Mouse (Mus musculus): ENCODE measurements at regions not wholly inside any gene's neighbourhood (a gene's known extent, or its start where the extent isn't known, plus 50 kb on each side); places are given as distances from the start of the nearest gene placed in this dataset.
A peak's percentile ranks its signal among the peaks of the same experiment; 100 is the strongest.

DNA sequence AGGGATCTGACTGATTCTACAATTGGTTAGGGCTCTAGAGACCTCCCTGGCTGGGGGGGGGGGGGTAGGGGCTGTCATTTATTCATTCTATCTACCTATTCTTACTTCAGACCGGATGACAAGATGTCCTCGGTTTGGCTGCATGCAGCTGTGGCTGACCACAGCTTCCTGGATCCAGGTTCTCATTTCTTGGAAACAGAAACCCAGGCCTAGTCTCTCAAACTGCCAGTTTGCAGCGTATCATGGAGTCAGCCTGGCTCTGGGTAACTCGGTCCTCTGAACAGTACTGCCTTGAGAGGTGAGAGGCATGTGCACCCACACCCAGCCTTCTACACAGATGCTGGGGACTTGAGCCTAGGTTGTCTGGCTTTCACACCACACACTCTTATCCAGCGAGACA lies 62.1 kb upstream of the Elovl6 start:
- ATAC-seq (ENCODE audit: insufficient read depth): no peak
- H3K27ac ChIP-seq (replicated peaks): no peak overlapping the region
- no peaks in the 10 kb centered on the region for H3K27me3 ChIP-seq
- H3K4me2 ChIP-seq: no peak overlapping the region
- no peaks in the 10 kb centered on the region for H3K9me3 ChIP-seq (replicated peaks)
- WGBS (ENCODE audit: insufficient replicate concordance): 28% methylated on average over 5 of the region's 5 CpGs
- H3K4me3 ChIP-seq (replicated peaks): no peak overlapping the region
- H3K36me3 ChIP-seq (replicated peaks): no peaks in the 10 kb centered on the region
- H3K4me1 ChIP-seq (replicated peaks): 0 out of 2 replicates have a peak, but pooled peaks cover 3% of the 10 kb centered on the region
- no peak overlapping the region for H3K9ac ChIP-seq

DNA sequence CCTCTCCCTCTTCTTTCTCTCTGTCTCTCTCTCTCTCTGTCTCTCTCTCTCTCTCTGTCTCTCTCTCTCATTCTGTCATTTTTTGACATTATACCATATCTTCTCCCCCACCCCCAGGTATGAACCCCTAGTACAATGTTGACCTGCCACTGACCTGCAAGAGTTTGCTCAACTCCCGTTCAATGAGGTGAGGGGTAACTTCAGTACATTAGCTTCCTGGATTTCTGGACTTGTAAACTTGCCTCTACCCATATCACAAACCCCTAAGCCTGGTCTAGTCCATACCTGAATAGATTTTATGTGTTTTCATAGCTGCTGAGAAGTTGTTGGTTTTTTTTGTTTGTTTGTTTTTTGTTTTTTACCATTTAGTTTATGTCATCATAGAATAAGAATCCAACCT lies 60.8 kb upstream of the Elovl6 start:
- 37% methylated on average over 1 of the region's 1 CpGs for whole genome bisulfite sequencing (ENCODE audit: insufficient replicate concordance)
- Histone ChIP-seq H3K4me3 (replicated peaks) (no peak overlapping the region), H3K27me3 (no peaks in the 10 kb centered on the region), H3K4me2 (no peak overlapping the region), H3K4me1 (replicated peaks) (0 out of 2 replicates have a peak, but pooled peaks cover 3% of the 10 kb centered on the region), H3K27ac (replicated peaks) (no peak overlapping the region), H3K9ac (no peak overlapping the region), H3K36me3 (replicated peaks) (no peaks in the 10 kb centered on the region), H3K9me3 (replicated peaks) (no peaks in the 10 kb centered on the region)
- ATAC-seq (ENCODE audit: insufficient read depth): peak; percentile 51; the same call in 1 of the 2 replicates

DNA sequence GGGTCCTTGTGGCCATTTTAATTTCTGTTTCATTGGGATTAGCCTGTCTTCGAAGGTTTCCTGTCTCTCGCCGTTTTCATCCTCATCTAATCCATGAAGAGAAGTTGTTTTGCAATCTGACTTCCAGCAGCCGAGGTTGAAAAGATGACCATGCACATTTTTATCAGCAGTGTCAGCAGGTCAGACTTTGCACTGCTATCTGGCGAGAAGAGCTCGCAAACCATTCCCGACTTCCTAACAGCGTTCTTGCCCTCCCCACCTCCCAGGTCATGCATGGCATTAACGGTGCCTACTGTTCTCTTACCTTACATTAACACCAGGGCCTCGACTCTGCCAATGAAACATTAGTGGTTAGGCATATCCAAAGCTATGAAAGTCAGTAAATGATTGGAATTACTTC lies 60.1 kb upstream of the Elovl6 start:
- 22% methylated on average over 10 of the region's 10 CpGs for WGBS (ENCODE audit: insufficient replicate concordance)
- Histone ChIP-seq H3K27ac (replicated peaks) (no peak overlapping the region), H3K9ac (no peak overlapping the region), H3K4me1 (replicated peaks) (0 out of 2 replicates have a peak, but pooled peaks cover 3% of the 10 kb centered on the region), H3K9me3 (replicated peaks) (no peaks in the 10 kb centered on the region), H3K36me3 (replicated peaks) (no peaks in the 10 kb centered on the region), H3K4me2 (no peak overlapping the region), H3K27me3 (no peaks in the 10 kb centered on the region), H3K4me3 (replicated peaks) (no peak overlapping the region)
- ATAC-seq (ENCODE audit: insufficient read depth): 0 out of 2 replicates have a peak, but pooled peaks have one; percentile 47

DNA sequence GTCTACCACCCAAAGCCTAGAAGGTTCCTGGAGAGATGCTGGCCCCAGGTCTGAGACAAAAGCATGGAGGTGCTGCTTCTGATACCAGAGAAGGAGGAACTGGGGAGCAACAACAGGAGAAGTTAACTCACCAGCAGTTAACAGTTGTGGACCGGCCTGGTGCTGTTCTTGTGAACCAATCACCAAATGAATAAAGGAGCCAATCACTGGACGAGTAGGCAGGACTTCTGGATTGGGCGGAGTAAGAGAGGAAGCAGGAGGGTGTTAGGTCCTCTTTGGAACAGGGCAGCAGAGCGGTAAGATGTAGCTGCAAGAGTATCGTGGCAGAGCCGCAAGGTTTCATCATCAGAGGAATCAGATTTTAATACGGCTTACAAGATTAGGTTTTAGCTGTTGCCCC lies 57.7 kb upstream of the Elovl6 start:
- no peak overlapping the region for H3K4me3 ChIP-seq (replicated peaks)
- no peak overlapping the region for H3K9ac ChIP-seq
- H3K4me2 ChIP-seq: no peak overlapping the region
- no peaks in the 10 kb centered on the region for H3K27me3 ChIP-seq
- no peak for ATAC-seq (ENCODE audit: insufficient read depth)
- H3K4me1 ChIP-seq (replicated peaks): 0 out of 2 replicates have a peak, but pooled peaks cover 3% of the 10 kb centered on the region
- no peak overlapping the region for H3K27ac ChIP-seq (replicated peaks)
- H3K36me3 ChIP-seq (replicated peaks): no peaks in the 10 kb centered on the region
- 79% methylated on average over 7 of the region's 7 CpGs for WGBS (ENCODE audit: insufficient replicate concordance)
- no peaks in the 10 kb centered on the region for H3K9me3 ChIP-seq (replicated peaks)

DNA sequence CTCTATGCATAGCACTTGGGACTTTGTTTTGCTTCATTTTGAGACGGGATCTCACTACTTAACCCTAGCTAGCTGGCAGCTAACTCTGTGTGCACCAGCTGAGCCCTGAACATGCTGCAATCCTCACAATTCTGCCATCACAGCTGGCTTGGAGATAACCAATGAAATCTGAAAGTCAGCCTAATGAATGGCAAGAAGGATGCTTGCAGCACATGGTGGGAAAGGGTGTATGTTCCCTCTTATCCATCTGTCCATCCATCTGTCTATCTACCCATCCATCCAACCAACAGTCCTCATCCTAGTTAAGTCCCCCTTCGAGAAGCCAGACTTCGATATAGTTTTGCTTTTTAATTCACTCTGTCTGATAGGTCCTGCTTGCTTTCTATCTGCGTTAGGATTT lies 55.9 kb upstream of the Elovl6 start:
- no peaks in the 10 kb centered on the region for H3K27me3 ChIP-seq
- WGBS (ENCODE audit: insufficient replicate concordance): 73% methylated on average over 4 of the region's 4 CpGs
- H3K36me3 ChIP-seq (replicated peaks): no peaks in the 10 kb centered on the region
- H3K4me1 ChIP-seq (replicated peaks): 0 out of 2 replicates have a peak, but pooled peaks cover 3% of the 10 kb centered on the region
- H3K9ac ChIP-seq: no peak overlapping the region
- no peak for ATAC-seq (ENCODE audit: insufficient read depth)
- no peak overlapping the region for H3K4me3 ChIP-seq (replicated peaks)
- no peak overlapping the region for H3K4me2 ChIP-seq
- H3K27ac ChIP-seq (replicated peaks): no peak overlapping the region
- no peaks in the 10 kb centered on the region for H3K9me3 ChIP-seq (replicated peaks)

DNA sequence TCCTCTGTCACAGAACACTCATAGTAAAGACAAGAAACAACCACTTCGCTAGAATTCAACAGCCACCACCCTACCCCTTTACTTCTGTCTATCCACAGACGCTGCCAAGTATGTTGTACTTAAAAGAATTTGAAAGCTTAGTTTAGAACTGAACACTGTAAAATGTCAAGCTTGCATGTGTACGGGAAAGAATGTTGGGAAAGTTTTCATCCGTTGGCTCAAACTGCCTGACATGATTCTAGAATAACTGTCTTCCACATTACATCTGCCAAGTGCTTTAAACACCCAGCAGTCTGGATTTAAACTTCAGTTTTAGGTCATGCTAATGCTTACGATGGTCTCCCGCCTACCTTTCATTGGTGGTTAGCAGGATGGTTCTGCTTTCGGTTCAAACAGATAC lies 54.1 kb upstream of the Elovl6 start:
- Histone ChIP-seq H3K36me3 (replicated peaks) (no peaks in the 10 kb centered on the region), H3K4me3 (replicated peaks) (no peak overlapping the region), H3K4me2 (no peak overlapping the region), H3K9me3 (replicated peaks) (no peaks in the 10 kb centered on the region), H3K9ac (no peak overlapping the region), H3K27ac (replicated peaks) (no peak overlapping the region), H3K27me3 (no peaks in the 10 kb centered on the region), H3K4me1 (replicated peaks) (no peaks in the 10 kb centered on the region)
- 66% methylated on average over 7 of the region's 7 CpGs for WGBS (ENCODE audit: insufficient replicate concordance)
- ATAC-seq (ENCODE audit: insufficient read depth): no peak

DNA sequence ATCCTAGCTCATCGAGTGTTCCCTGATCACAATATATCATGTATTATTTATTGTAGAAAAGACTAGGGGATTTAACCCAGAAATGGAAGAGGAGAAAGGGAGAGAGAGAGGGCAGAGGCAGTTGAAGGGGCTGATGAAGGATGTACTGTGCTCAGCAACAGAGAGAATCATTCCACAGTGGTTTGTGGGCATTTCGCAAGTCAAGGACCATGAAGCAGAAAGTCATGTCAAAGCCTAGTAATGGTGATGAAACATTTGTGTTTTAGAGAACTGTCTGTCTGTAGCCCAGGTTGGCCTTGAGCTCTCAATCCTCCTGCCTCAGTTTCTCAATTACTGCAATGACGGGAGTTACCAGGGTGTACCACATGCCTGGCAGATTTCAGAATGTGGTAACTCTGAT lies 50.9 kb upstream of the Elovl6 start:
- ATAC-seq (ENCODE audit: insufficient read depth): no peak
- Histone ChIP-seq H3K27me3 (no peaks in the 10 kb centered on the region), H3K4me3 (replicated peaks) (no peak overlapping the region), H3K9me3 (replicated peaks) (no peaks in the 10 kb centered on the region), H3K4me1 (replicated peaks) (no peaks in the 10 kb centered on the region), H3K4me2 (no peak overlapping the region), H3K36me3 (replicated peaks) (no peaks in the 10 kb centered on the region), H3K9ac (no peak overlapping the region), H3K27ac (replicated peaks) (no peak overlapping the region)
- 67% methylated on average over 3 of the region's 3 CpGs for WGBS (ENCODE audit: insufficient replicate concordance)
